Mouse (Mus musculus) heart, postnatal 0 days (tissue): ENCODE results near the gene Smim4. TPM values are rescaled to one million over a fixed set of nuclear protein-coding genes. Genes with fewer than 3 reads are reported as not detected.

Experiments used
- ATAC-seq: fragments of 200-750 bp; cut with Nextera tagmentation; 2 replicates; pipeline ENCODE4 v1.8.0; 2017; ENCODE audit warnings: low read depth, moderate number of reproducible peaks, moderate library complexity; ENCODE audit not compliant: insufficient read depth
- DNase-seq: peaks from one replicate; pipeline ENCODE4 v3.0.0-alpha.2; 2016; ENCODE audit warnings: low spot score
- H3K27ac ChIP-seq: fragments of 300-500 bp; sonication (generic); 2 replicates; pipeline ENCODE4 v1.5.1; 2014; ENCODE audit warnings: low read depth, mild to moderate bottlenecking
- H3K27me3 ChIP-seq: fragments of 300-500 bp; sonication (generic); 2 replicates; pipeline ENCODE4 v1.6.1; 2014; ENCODE audit warnings: low read length, mixed read lengths; ENCODE audit not compliant: control insufficient read depth, insufficient read depth
- H3K36me3 ChIP-seq: fragments of 300-500 bp; sonication (generic); replicated peaks from 2 replicates; pipeline ENCODE4 v1.6.1; 2014; ENCODE audit warnings: low read length, mixed read lengths; ENCODE audit not compliant: control insufficient read depth, insufficient read depth
- H3K4me1 ChIP-seq: fragments of 300-500 bp; sonication (generic); 2 replicates; pipeline ENCODE4 v1.6.1; 2014; ENCODE audit warnings: antibody characterized with exemption; ENCODE audit not compliant: control insufficient read depth, insufficient read depth
- H3K4me2 ChIP-seq: fragments of 300-500 bp; sonication (generic); 2 replicates; pipeline ENCODE4 v1.6.1; 2014; ENCODE audit warnings: low read depth, mild to moderate bottlenecking, low read length, moderate library complexity
- H3K4me3 ChIP-seq: fragments of 300-500 bp; sonication (generic); 2 replicates; pipeline ENCODE4 v1.5.1; 2014; ENCODE audit warnings: low read depth, low read length
- H3K9ac ChIP-seq: fragments of 300-500 bp; sonication (generic); replicated peaks from 2 replicates; pipeline ENCODE4 v1.6.1; 2014; ENCODE audit warnings: low read depth, low read length, mixed read lengths
- H3K9me3 ChIP-seq: fragments of 300-500 bp; sonication (generic); replicated peaks from 2 replicates; pipeline ENCODE4 v1.6.1; 2016; ENCODE audit warnings: low read length; ENCODE audit not compliant: control insufficient read depth
- CTCF ChIP-seq: IDR thresholded peaks from 2 replicates; pipeline ENCODE4 v1.5.1; 2016; ENCODE audit warnings: antibody characterized with exemption, control low read depth, low read depth
- EP300 ChIP-seq: IDR thresholded peaks from 2 replicates; pipeline ENCODE4 v1.6.1; 2016; ENCODE audit warnings: antibody characterized with exemption, low read depth
- WGBS: fragments of 180-500 bp; shearing (Covaris S2); extraction: QIAGEN DNeasy Blood & Tissue Kit; methylation state at CpG from one replicate; pipeline ENCODE4 v1.1.7; 2014; 5-methylcytosine and 5-hydroxymethylcytosine counted together
- polyA plus RNA-seq: library from polyadenylated mRNA; unstranded; fragments of >200 nt; fragmentation: Nextera tagmentation; extraction: Ambion mirVana; gene quantifications from 2 replicates; pipeline ENCODE4 v1.2.1, GENCODE M21; 2015
- total RNA-seq: library from RNA; depleted of rRNA; stranded (reverse); fragments of >200 nt; gene quantifications from 2 replicates; pipeline ENCODE4 v1.2.3, GENCODE M21; 2014; ENCODE audit warnings: low replicate concordance

Smim4 gene
- total and polyA plus RNA-seq, 2 experiments from 2014 or later, result 12.7 to 207 TPM

- no peak for DNase-seq
- Histone ChIP-seq H3K4me3 (no peak overlapping the region), H3K4me2 (no peak overlapping the region), H3K36me3 (no peaks in the 10 kb centered on the region), H3K9ac (no peak overlapping the region), H3K9me3 (no peaks in the 10 kb centered on the region), H3K27ac (no peak overlapping the region), H3K4me1 (0 out of 2 replicates have a peak, but pooled peaks cover 12% of the 10 kb centered on the region), H3K27me3 (no peaks in the 10 kb centered on the region)
- no peak for TF ChIP-seq CTCF
- TF ChIP-seq EP300, result no peak
- ATAC-seq, result no peak
- 52% methylated on average over 27 of the region's 27 CpGs for WGBS
Observed at GRCm38 (mm10) chr14:31160196-31161150, 31.7 kb upstream of the Smim4 start.

- H3K4me3 ChIP-seq, result no peak overlapping the region
- 88% methylated on average over 11 of the region's 11 CpGs for WGBS
- H3K9me3 ChIP-seq, result no peaks in the 10 kb centered on the region
- DNase-seq (no peak), ATAC-seq (no peak)
- no peak overlapping the region for H3K4me2 ChIP-seq
- no peak overlapping the region for H3K9ac ChIP-seq
- peaks cover 19% of the 10 kb centered on the region for H3K36me3 ChIP-seq
- H3K27me3 ChIP-seq, result no peaks in the 10 kb centered on the region
- no peak for TF ChIP-seq EP300
- no peak for TF ChIP-seq CTCF
- H3K27ac ChIP-seq, result no peak overlapping the region
- H3K4me1 ChIP-seq, result no peaks in the 10 kb centered on the region
Observed at GRCm38 (mm10) chr14:31145694-31146093, 16.9 kb upstream of the Smim4 start.

- DNase-seq, result no peak
- no peak for ATAC-seq
- Histone ChIP-seq H3K4me2 (no peak overlapping the region), H3K4me3 (no peak overlapping the region), H3K27ac (no peak overlapping the region), H3K36me3 (peaks cover 65% of the 10 kb centered on the region), H3K27me3 (no peaks in the 10 kb centered on the region), H3K9me3 (no peaks in the 10 kb centered on the region), H3K4me1 (no peaks in the 10 kb centered on the region), H3K9ac (no peak overlapping the region)
- no peak for TF ChIP-seq EP300
- WGBS, result 90% methylated on average over 14 of the region's 14 CpGs
Observed at GRCm38 (mm10) chr14:31141011-31141410, 12.3 kb upstream of the Smim4 start.

- DNase-seq (no peak), ATAC-seq (no peak)
- H3K27ac ChIP-seq, result no peak overlapping the region
- no peak overlapping the region for H3K4me3 ChIP-seq
- no peaks in the 10 kb centered on the region for H3K27me3 ChIP-seq
- H3K9me3 ChIP-seq, result no peaks in the 10 kb centered on the region
- H3K36me3 ChIP-seq, result peaks cover 74% of the 10 kb centered on the region
- 90% methylated on average over 15 of the region's 15 CpGs for WGBS
- TF ChIP-seq EP300 (no peak), CTCF (no peak)
- no peak overlapping the region for H3K9ac ChIP-seq
- no peak overlapping the region for H3K4me2 ChIP-seq
- H3K4me1 ChIP-seq, result no peaks in the 10 kb centered on the region
Observed at GRCm38 (mm10) chr14:31140141-31140540, 11.4 kb upstream of the Smim4 start.

GRCm38 (mm10) chr14:31139666-31140065 lies 10.9 kb upstream of the Smim4 start:
- no peak for DNase-seq
- Histone ChIP-seq H3K27me3 (no peaks in the 10 kb centered on the region), H3K36me3 (peaks cover 75% of the 10 kb centered on the region), H3K4me3 (no peak overlapping the region), H3K4me2 (no peak overlapping the region), H3K9me3 (no peaks in the 10 kb centered on the region), H3K4me1 (no peaks in the 10 kb centered on the region), H3K27ac (no peak overlapping the region), H3K9ac (no peak overlapping the region)
- ATAC-seq, result no peak
- WGBS, result 82% methylated on average over 12 of the region's 12 CpGs
- no peak for TF ChIP-seq CTCF
- no peak for TF ChIP-seq EP300
